Mouse (Mus musculus) heart, embryonic 14.5 days (tissue): ENCODE data around the gene Polr1a. TPM values are rescaled to one million over a fixed set of nuclear protein-coding genes. Genes with fewer than 3 reads are reported as not detected.

Experiments used
- ATAC-seq: fragments of 200-750 bp; cut with Nextera tagmentation; 2 replicates; pipeline ENCODE4 v1.8.0; 2017; ENCODE audit warnings: low read depth, moderate TSS enrichment; ENCODE audit not compliant: insufficient number of reproducible peaks, insufficient read depth, low FRiP score
- H3K27ac ChIP-seq, 2 experiments: fragments of 200-500 bp in 1 of 2; fragments of 300-500 bp in 1 of 2; sonication (generic) in 1 of 2; replicated peaks in 1 of 2; 2 replicates each; pipeline ENCODE4 v1.5.1; 2012 to 2014; ENCODE audit warnings: low read depth in 2 of 2, low read length in 2 of 2, control low read depth in 1 of 2, mild to moderate bottlenecking in 1 of 2, mixed read lengths in 1 of 2; ENCODE audit not compliant: control insufficient read depth in 1 of 2, insufficient read depth in 1 of 2
- H3K27me3 ChIP-seq: fragments of 300-500 bp; sonication (generic); 2 replicates; pipeline ENCODE4 v1.6.1; 2014; ENCODE audit warnings: mild to moderate bottlenecking, low read length, control low read depth; ENCODE audit not compliant: control insufficient read depth, insufficient read depth
- H3K36me3 ChIP-seq: fragments of 300-500 bp; sonication (generic); 2 replicates; pipeline ENCODE4 v1.6.1; 2014; ENCODE audit warnings: mild to moderate bottlenecking, control low read depth, low read length, mixed read lengths; ENCODE audit not compliant: control insufficient read depth, insufficient read depth
- H3K4me1 ChIP-seq, 2 experiments: fragments of 200-500 bp in 1 of 2; fragments of 300-500 bp in 1 of 2; sonication (generic) in 1 of 2; 2 replicates each; pipeline ENCODE4 v1.6.1; 2012 to 2014; ENCODE audit warnings: low read length in 2 of 2, control low read depth in 1 of 2, mixed read lengths in 1 of 2; ENCODE audit not compliant: control insufficient read depth in 2 of 2, insufficient read depth in 2 of 2
- H3K4me2 ChIP-seq: fragments of 300-500 bp; sonication (generic); 2 replicates; pipeline ENCODE4 v1.6.1; 2014; ENCODE audit warnings: mild to moderate bottlenecking, low read length
- H3K4me3 ChIP-seq, 2 experiments: fragments of 200-500 bp in 1 of 2; fragments of 300-500 bp in 1 of 2; sonication (generic) in 1 of 2; 2 replicates each; pipeline ENCODE4 v1.5.1; 2012 to 2014; ENCODE audit warnings: low read length in 2 of 2, mild to moderate bottlenecking in 2 of 2, control low read depth in 1 of 2, low read depth in 1 of 2, moderate library complexity in 1 of 2; ENCODE audit not compliant: control insufficient read depth in 1 of 2, insufficient read depth in 1 of 2
- H3K9ac ChIP-seq: fragments of 300-500 bp; sonication (generic); 2 replicates; pipeline ENCODE4 v1.6.1; 2014; ENCODE audit warnings: mild to moderate bottlenecking, low read length
- H3K9me3 ChIP-seq: fragments of 300-500 bp; sonication (generic); 2 replicates; pipeline ENCODE4 v1.6.1; 2016; ENCODE audit warnings: low read length, control low read depth; ENCODE audit not compliant: control insufficient read depth
- WGBS: fragments of 180-500 bp; shearing (Covaris S2); extraction: QIAGEN DNeasy Blood & Tissue Kit; methylation state at CpG from one replicate; pipeline ENCODE4 v1.1.7; 2014; 5-methylcytosine and 5-hydroxymethylcytosine counted together
- polyA plus RNA-seq: library from polyadenylated mRNA; unstranded; fragments of >200 nt; fragmentation: Nextera tagmentation; extraction: Ambion mirVana; gene quantifications from 2 replicates; pipeline ENCODE4 v1.2.1, GENCODE M21; 2014

Gene Polr1a
- polyA plus RNA-seq, 1 experiment from 2014 or later, result 17.6 TPM

DNA sequence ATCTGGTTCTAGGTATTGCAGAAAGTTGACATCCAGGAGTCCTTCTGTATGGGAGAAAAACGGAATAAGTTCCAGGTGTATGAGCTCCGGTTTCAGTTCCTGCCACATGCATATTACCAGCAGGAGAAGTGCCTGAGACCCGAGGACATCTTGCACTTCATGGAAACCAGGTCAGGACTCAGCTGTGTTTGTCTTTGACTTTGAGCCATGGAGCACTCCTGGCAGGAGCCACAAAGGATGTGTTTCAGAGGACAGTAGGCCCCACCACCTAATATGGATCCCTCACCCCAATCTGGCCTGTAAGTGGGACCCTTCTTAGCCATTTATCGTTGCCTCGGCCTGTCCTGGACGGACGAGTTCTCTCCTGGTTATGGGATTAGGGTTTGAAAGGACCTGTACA is 59.0 kb downstream of the Polr1a start:
- 87% methylated on average over 7 of the region's 7 CpGs for WGBS
- H3K27me3 ChIP-seq, result no peaks in the 10 kb centered on the region
- H3K4me2 ChIP-seq, result no peak overlapping the region
- peaks cover 70% of the 10 kb centered on the region for H3K36me3 ChIP-seq
- no peak for ATAC-seq
- no peak overlapping the region for H3K9ac ChIP-seq
- no peak overlapping the region for H3K4me3 ChIP-seq
- 0 out of 2 replicates have a peak, but pooled peaks cover 2% of the 10 kb centered on the region for H3K9me3 ChIP-seq
- no peak overlapping the region for H3K27ac ChIP-seq
- peaks cover 2 to 5% of the 10 kb centered on the region in 2 experiments; a peak in 2 of 4 replicates for H3K4me1 ChIP-seq

DNA sequence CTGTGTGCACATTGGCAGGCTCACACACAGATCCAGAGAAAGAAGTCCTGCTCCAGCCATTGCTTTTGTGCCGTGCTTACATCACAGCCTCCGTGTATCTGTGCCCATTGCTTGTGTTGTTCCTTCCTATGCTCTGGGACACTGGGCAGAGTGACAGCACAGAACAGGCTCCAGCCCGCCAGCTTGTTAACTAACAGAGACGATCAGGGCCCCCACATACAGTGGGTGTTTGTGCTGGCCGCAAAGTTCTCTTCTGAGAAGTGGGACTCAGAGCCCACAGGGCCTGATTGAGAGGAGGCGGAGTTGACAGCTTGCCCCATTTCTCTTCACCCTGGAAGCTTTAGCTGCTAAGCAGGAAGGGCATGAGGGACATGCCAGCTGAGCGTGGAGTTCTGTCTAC is 60.6 kb downstream of the Polr1a start:
- 81% methylated on average over 7 of the region's 7 CpGs for WGBS
- H3K4me3 ChIP-seq, result no peak overlapping the region
- no peak for ATAC-seq
- H3K9ac ChIP-seq, result no peak overlapping the region
- 0 out of 2 replicates have a peak, but pooled peaks cover 2% of the 10 kb centered on the region for H3K9me3 ChIP-seq
- H3K27me3 ChIP-seq, result no peaks in the 10 kb centered on the region
- H3K27ac ChIP-seq, result no peak overlapping the region
- H3K4me1 ChIP-seq, result peaks cover 2 to 5% of the 10 kb centered on the region in 2 experiments; a peak in 1 of 4 replicates
- peaks cover 86% of the 10 kb centered on the region for H3K36me3 ChIP-seq
- no peak overlapping the region for H3K4me2 ChIP-seq

DNA sequence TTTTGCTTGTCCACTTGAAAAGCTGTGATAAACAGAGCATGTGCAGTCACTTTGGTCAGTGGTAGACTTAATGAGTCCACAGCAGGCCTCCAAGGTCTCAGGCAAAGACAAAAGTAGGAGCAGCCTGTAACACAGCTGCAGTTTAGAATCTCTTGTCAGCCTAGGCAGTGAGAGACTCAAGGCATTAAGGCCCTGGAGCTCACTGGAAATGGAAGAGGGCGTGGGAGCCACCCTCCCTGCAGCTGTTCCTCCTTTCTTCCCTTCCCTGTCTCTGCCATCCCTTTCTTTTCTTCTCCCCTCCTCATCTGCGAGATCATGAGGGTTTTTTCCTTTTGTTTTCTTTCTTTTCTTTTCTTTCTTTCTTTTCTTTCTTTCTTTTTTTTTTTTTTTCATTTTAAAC is 61.3 kb downstream of the Polr1a start:
- Histone ChIP-seq H3K4me2 (no peak overlapping the region), H3K9me3 (0 out of 2 replicates have a peak, but pooled peaks cover 2% of the 10 kb centered on the region), H3K4me1 (peaks cover 2 to 5% of the 10 kb centered on the region in 2 experiments; a peak in 1 of 4 replicates), H3K27me3 (no peaks in the 10 kb centered on the region), H3K4me3 (no peak overlapping the region), H3K27ac (no peak overlapping the region), H3K36me3 (peaks cover 87% of the 10 kb centered on the region), H3K9ac (no peak overlapping the region)
- WGBS, result 76% methylated on average over 2 of the region's 2 CpGs
- ATAC-seq, result no peak

DNA sequence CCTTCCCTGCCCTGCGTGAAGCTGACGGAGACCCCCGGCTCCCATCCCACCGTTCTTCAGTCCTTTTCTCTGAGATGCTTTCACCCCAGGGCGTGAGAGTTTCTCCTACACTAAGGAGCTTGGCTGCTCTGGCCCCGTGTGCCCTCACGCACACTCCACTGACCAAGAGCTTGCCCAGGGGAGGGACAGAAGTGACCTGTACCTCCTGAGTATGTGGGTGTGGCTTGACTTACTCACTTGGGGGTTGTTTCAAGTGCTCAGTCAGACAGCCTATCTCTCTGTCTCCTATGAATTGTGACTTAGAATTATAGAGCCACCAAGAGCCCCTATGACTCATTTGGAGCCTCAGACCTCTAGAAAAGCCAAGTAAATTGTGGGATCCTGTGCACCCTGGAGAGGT is 67.7 kb downstream of the Polr1a start:
- no peak for ATAC-seq
- WGBS, result 86% methylated on average over 7 of the region's 7 CpGs

DNA sequence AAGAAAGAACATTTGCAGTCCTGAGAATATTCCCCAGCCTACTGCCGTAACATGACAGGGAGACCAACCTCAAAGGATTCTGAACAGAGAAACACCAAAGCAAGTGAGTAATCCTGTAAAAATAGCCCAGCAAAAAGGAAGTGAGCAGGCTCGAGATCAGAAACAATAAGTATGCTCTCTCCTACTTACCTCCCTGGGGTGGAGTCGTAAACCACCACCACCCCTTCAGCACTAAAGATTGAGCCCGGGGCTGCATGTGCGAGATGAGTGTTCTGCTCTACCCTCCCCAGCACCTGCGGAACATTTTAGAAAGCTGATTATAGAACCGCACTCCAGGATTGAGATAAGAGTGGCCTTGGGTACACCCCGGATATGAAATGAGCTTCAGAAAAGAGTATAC is 71.3 kb downstream of the Polr1a start:
- peaks cover 29 to 32% of the 10 kb centered on the region in 2 experiments for H3K4me1 ChIP-seq
- H3K36me3 ChIP-seq, result peaks cover 40% of the 10 kb centered on the region
- ATAC-seq, result peak; percentile 52; the same call in 1 of the 2 replicates
- peak overlapping the region; percentile 1; the same call in 1 of the 2 replicates for H3K4me2 ChIP-seq
- H3K9me3 ChIP-seq, result no peaks in the 10 kb centered on the region
- H3K4me3 ChIP-seq, result no peak overlapping the region
- no peaks in the 10 kb centered on the region for H3K27me3 ChIP-seq
- no peak overlapping the region for H3K9ac ChIP-seq
- peak overlapping the region; percentile 83 for H3K27ac ChIP-seq
- WGBS, result 24% methylated on average over 8 of the region's 8 CpGs

More for the DNA sequence above, 67.7 kb downstream of the Polr1a start:
- Histone ChIP-seq H3K9me3 (no peaks in the 10 kb centered on the region), H3K27ac (no peak overlapping the region), H3K4me3 (no peak overlapping the region), H3K9ac (no peak overlapping the region), H3K4me2 (no peak overlapping the region), H3K36me3 (peaks cover 71% of the 10 kb centered on the region), H3K27me3 (no peaks in the 10 kb centered on the region), H3K4me1 (peaks cover 29% of the 10 kb centered on the region in 2 experiments)

GRCm38 (mm10) chr6:71980587-71980986 is 71.7 kb downstream of the Polr1a start:
- peak overlapping the region; percentile 1; the same call in 1 of the 2 replicates for H3K4me2 ChIP-seq
- peak overlapping the region; percentile 83 for H3K27ac ChIP-seq

GRCm38 (mm10) chr6:71981450-71981849 is 72.6 kb downstream of the Polr1a start:
- H3K27ac ChIP-seq, result peak overlapping the region; percentile 46 to 83; a peak in 2 of 4 replicates
- no peak overlapping the region for H3K4me3 ChIP-seq
- peaks cover 27% of the 10 kb centered on the region for H3K36me3 ChIP-seq
- H3K9me3 ChIP-seq, result no peaks in the 10 kb centered on the region
- H3K4me1 ChIP-seq, result peaks cover 29 to 32% of the 10 kb centered on the region in 2 experiments
- ATAC-seq, result no peak
- no peak overlapping the region for H3K4me2 ChIP-seq
- no peaks in the 10 kb centered on the region for H3K27me3 ChIP-seq
- H3K9ac ChIP-seq, result no peak overlapping the region
- WGBS, result 68% methylated on average over 4 of the region's 4 CpGs

More at GRCm38 (mm10) chr6:71980587-71980986, 71.7 kb downstream of the Polr1a start:
- no peaks in the 10 kb centered on the region for H3K9me3 ChIP-seq
- no peak overlapping the region for H3K4me3 ChIP-seq
- H3K36me3 ChIP-seq, result peaks cover 36% of the 10 kb centered on the region
- H3K27me3 ChIP-seq, result no peaks in the 10 kb centered on the region
- ATAC-seq, result peak; percentile 16; the same call in 1 of the 2 replicates
- H3K4me1 ChIP-seq, result peaks cover 29 to 32% of the 10 kb centered on the region in 2 experiments
- H3K9ac ChIP-seq, result no peak overlapping the region
- 79% methylated on average over 2 of the region's 2 CpGs for WGBS

- Histone ChIP-seq H3K27ac (no peak overlapping the region), H3K9me3 (no peaks in the 10 kb centered on the region), H3K36me3 (peaks cover 7% of the 10 kb centered on the region; the same call in 1 of the 2 replicates), H3K4me3 (no peak overlapping the region), H3K4me1 (peaks cover 26 to 29% of the 10 kb centered on the region in 2 experiments), H3K9ac (no peak overlapping the region), H3K27me3 (no peaks in the 10 kb centered on the region), H3K4me2 (no peak overlapping the region)
- 92% methylated on average over 4 of the region's 4 CpGs for WGBS
- no peak for ATAC-seq
These were observed 77.1 kb downstream of the Polr1a start for GRCm38 (mm10) chr6:71985984-71986383.
